In genomic region chr11:6853366-6853765, GRCm38 (mm10) we compare ENCODE assay signal across 37 mouse cellular contexts. TPM values are rescaled to one million over a fixed set of nuclear protein-coding genes. Genes with fewer than 3 reads are reported as not detected.
"Had no signal": no experiment of that assay in that cellular context is flagged by ENCODE, and none has a peak within 500 bp of the region (broad histone marks: within the 10 kb centered on the region; RNA-seq: fewer than 3 reads in every experiment).

No protein-coding gene starts in this region.

RNA-seq across cellular contexts. Expression of gene Gm11983, which starts 15.9 kb away (rescaled TPM):
- total RNA-seq: gastrocnemius, adult 2 months; gastrocnemius, postnatal 10 days; gastrocnemius, postnatal 25 days; gastrocnemius, postnatal 4 days; granulocyte monocyte progenitor cell, adult 5-6 weeks; heart, adult 2 months; heart, postnatal 10 days; heart, postnatal 25 days; heart, postnatal 4 days; layer of hippocampus, adult 18-20 months; layer of hippocampus, adult 8-10 months; layer of hippocampus, postnatal 14 days; layer of hippocampus, postnatal 36 days; left cerebral cortex, adult 18-20 months; left cerebral cortex, adult 8-10 months; left cerebral cortex, postnatal 10 days; left cerebral cortex, postnatal 25 days; left cerebral cortex, postnatal 4 days; liver, adult 2 months had no signal
- polyA plus RNA-seq: heart, adult 2 months; heart, embryonic 12.5 days; heart, embryonic 14.5 days; heart, embryonic 16.5 days; hindbrain, embryonic 10.5 days; hindbrain, embryonic 12.5 days; hindbrain, embryonic 14.5 days; hindbrain, embryonic 16.5 days; inflammation-experienced regulatory T-cells, adult 6 months; intestine, embryonic 16.5 days; kidney, adult 2 months; kidney, embryonic 15.5 days; kidney, postnatal 0 days; large intestine, adult 2 months; limb, embryonic 11.5 days; limb, embryonic 13.5 days; limb, embryonic 15.5 days; liver, adult 2 months; liver, embryonic 12.5 days; liver, embryonic 14.5 days had no signal
